Mouse (Mus musculus): ENCODE measurements around the gene Nkapl. TPM values are rescaled to one million over a fixed set of nuclear protein-coding genes. Genes with fewer than 3 reads are reported as not detected.
A peak's percentile ranks its signal among the peaks of the same experiment; 100 is the strongest.

The Nkapl gene
- polyA plus RNA-seq, 1 experiment from 2014 or later, result 0.86 TPM

- Histone ChIP-seq H3K9ac (no peak overlapping the region), H3K4me1 (replicated peaks) (peaks cover 17% of the 10 kb centered on the region), H3K4me3 (replicated peaks) (no peak overlapping the region), H3K27me3 (no peaks in the 10 kb centered on the region), H3K4me2 (no peak overlapping the region), H3K9me3 (replicated peaks) (no peaks in the 10 kb centered on the region), H3K36me3 (no peaks in the 10 kb centered on the region), H3K27ac (no peak overlapping the region)
- ATAC-seq (ENCODE audit: low read depth) (no peak), DNase-seq (no peak)
- WGBS (ENCODE audit: insufficient replicate concordance), result 93% methylated on average over 1 of the region's 1 CpGs
Observed at GRCm38 (mm10) chr13:21427631-21428030, 40.7 kb downstream of the Nkapl start.

GRCm38 (mm10) chr13:21423301-21423700 is 45.0 kb downstream of the Nkapl start:
- WGBS (ENCODE audit: insufficient replicate concordance), result 46% methylated on average over 5 of the region's 5 CpGs
- Histone ChIP-seq H3K4me1 (replicated peaks) (peaks cover 45% of the 10 kb centered on the region), H3K27me3 (no peaks in the 10 kb centered on the region), H3K4me3 (replicated peaks) (no peak overlapping the region), H3K4me2 (no peak overlapping the region), H3K36me3 (no peaks in the 10 kb centered on the region), H3K9me3 (replicated peaks) (no peaks in the 10 kb centered on the region), H3K9ac (no peak overlapping the region), H3K27ac (no peak overlapping the region)
- ATAC-seq (ENCODE audit: low read depth) (no peak), DNase-seq (no peak)

- Histone ChIP-seq H3K27me3 (no peaks in the 10 kb centered on the region), H3K4me1 (replicated peaks) (peaks cover 83% of the 10 kb centered on the region), H3K9ac (peak overlapping the region; percentile 59), H3K27ac (peak overlapping the region; percentile 92), H3K4me3 (replicated peaks) (no peak overlapping the region), H3K36me3 (no peaks in the 10 kb centered on the region), H3K9me3 (replicated peaks) (no peaks in the 10 kb centered on the region), H3K4me2 (peak overlapping the region; percentile 49)
- peak; percentile 78 for DNase-seq
- 19% methylated on average over 6 of the region's 6 CpGs for WGBS (ENCODE audit: insufficient replicate concordance)
- peak; percentile 96 for ATAC-seq (ENCODE audit: low read depth)
Observed at GRCm38 (mm10) chr13:21418865-21419264, 49.4 kb downstream of the Nkapl start.

GRCm38 (mm10) chr13:21417298-21418010 is 50.9 kb downstream of the Nkapl start:
- peak overlapping the region; percentile 65 for H3K27ac ChIP-seq

More at GRCm38 (mm10) chr13:21417298-21418010, 50.9 kb downstream of the Nkapl start:
- H3K9me3 ChIP-seq (replicated peaks), result no peaks in the 10 kb centered on the region
- 79% methylated on average over 6 of the region's 6 CpGs for WGBS (ENCODE audit: insufficient replicate concordance)
- H3K36me3 ChIP-seq, result no peaks in the 10 kb centered on the region
- H3K4me3 ChIP-seq (replicated peaks), result no peak overlapping the region
- H3K9ac ChIP-seq, result peak overlapping the region; percentile 23; the same call in 1 of the 2 replicates
- H3K4me2 ChIP-seq, result no peak overlapping the region
- H3K27me3 ChIP-seq, result no peaks in the 10 kb centered on the region
- DNase-seq, result no peak
- no peak for ATAC-seq (ENCODE audit: low read depth)
- H3K4me1 ChIP-seq (replicated peaks), result peaks cover 82% of the 10 kb centered on the region

MicroRNA genes within 50 kb of the gene (microRNA counts, 519-probe panel; counts per million panel counts)
- 5,169 counts per million, percentile 54 among the panel's probes with 10 or more counts for microRNA mmu-miR-1896

Small RNA genes lying within 50 kb of the gene (microRNA-seq; reads per million reads assigned to microRNA genes)
- not detected for gene Mir1896

Other genes with a start within 250 kb of the Nkapl start
- gene Gpx5, start 175.8 kb downstream of the Nkapl start, polyA plus RNA-seq (2015; fragmentation: Nextera tagmentation; extraction: Ambion mirVana), result not detected in 2 replicates
- not detected in 2 replicates for gene Gpx6, start 156.4 kb downstream of the Nkapl start, polyA plus RNA-seq (2015; fragmentation: Nextera tagmentation; extraction: Ambion mirVana)
- gene Olfr1367, start 121.6 kb downstream of the Nkapl start, polyA plus RNA-seq (2015; fragmentation: Nextera tagmentation; extraction: Ambion mirVana), result not detected in 2 replicates
- gene Zscan12, start 105.7 kb downstream of the Nkapl start, polyA plus RNA-seq (2015; fragmentation: Nextera tagmentation; extraction: Ambion mirVana), result 4.4 and 5.0 TPM in 2 replicates
- 30.1 and 33.6 TPM in 2 replicates for gene Zkscan3, start 65.8 kb downstream of the Nkapl start, polyA plus RNA-seq (2015; fragmentation: Nextera tagmentation; extraction: Ambion mirVana)
- 1.6 and 1.7 TPM in 2 replicates for gene Pgbd1, start 27.5 kb downstream of the Nkapl start, polyA plus RNA-seq (2015; fragmentation: Nextera tagmentation; extraction: Ambion mirVana)
- 7.0 and 7.6 TPM in 2 replicates for gene Zscan26, start 14.8 kb downstream of the Nkapl start, polyA plus RNA-seq (2015; fragmentation: Nextera tagmentation; extraction: Ambion mirVana)
- 0.33 and 0.38 TPM in 2 replicates for gene Zkscan4, start 10.4 kb upstream of the Nkapl start, polyA plus RNA-seq (2015; fragmentation: Nextera tagmentation; extraction: Ambion mirVana)
- not detected in 2 replicates for gene Gm10065, start 10.9 kb upstream of the Nkapl start, polyA plus RNA-seq (2015; fragmentation: Nextera tagmentation; extraction: Ambion mirVana)
- gene AK157302, start 26.7 kb upstream of the Nkapl start, polyA plus RNA-seq (2015; fragmentation: Nextera tagmentation; extraction: Ambion mirVana), result 0.65 and 0.77 TPM in 2 replicates
- 6.6 and 7.4 TPM in 2 replicates for gene Gm11273, start 32.9 kb upstream of the Nkapl start, polyA plus RNA-seq (2015; fragmentation: Nextera tagmentation; extraction: Ambion mirVana)
- gene Zkscan8, start 62.6 kb upstream of the Nkapl start, polyA plus RNA-seq (2015; fragmentation: Nextera tagmentation; extraction: Ambion mirVana), result 1.1 and 1.2 TPM in 2 replicates
- not detected in 2 replicates for gene Olfr1366, start 74.3 kb upstream of the Nkapl start, polyA plus RNA-seq (2015; fragmentation: Nextera tagmentation; extraction: Ambion mirVana)
- not detected in 2 replicates for gene Olfr1535, start 91.4 kb upstream of the Nkapl start, polyA plus RNA-seq (2015; fragmentation: Nextera tagmentation; extraction: Ambion mirVana)
- not detected in 2 replicates for gene Olfr1364, start 113.2 kb upstream of the Nkapl start, polyA plus RNA-seq (2015; fragmentation: Nextera tagmentation; extraction: Ambion mirVana)
- not detected in 2 replicates for gene Olfr1362, start 145.5 kb upstream of the Nkapl start, polyA plus RNA-seq (2015; fragmentation: Nextera tagmentation; extraction: Ambion mirVana)
- not detected in 2 replicates for gene Olfr11, start 174.0 kb upstream of the Nkapl start, polyA plus RNA-seq (2015; fragmentation: Nextera tagmentation; extraction: Ambion mirVana)
- gene Olfr1361, start 194.9 kb upstream of the Nkapl start, polyA plus RNA-seq (2015; fragmentation: Nextera tagmentation; extraction: Ambion mirVana), result not detected in 2 replicates
- not detected in 2 replicates for gene Olfr1360, start 208.9 kb upstream of the Nkapl start, polyA plus RNA-seq (2015; fragmentation: Nextera tagmentation; extraction: Ambion mirVana)
- not detected in 2 replicates for gene Olfr1359, start 229.6 kb upstream of the Nkapl start, polyA plus RNA-seq (2015; fragmentation: Nextera tagmentation; extraction: Ambion mirVana)
- 1.8 and 3.0 TPM in 2 replicates for gene Hist1h2bl, start 247.6 kb upstream of the Nkapl start, polyA plus RNA-seq (2015; fragmentation: Nextera tagmentation; extraction: Ambion mirVana)
- gene Hist1h2ai, start 247.9 kb upstream of the Nkapl start, polyA plus RNA-seq (2015; fragmentation: Nextera tagmentation; extraction: Ambion mirVana), result 15.6 and 39.6 TPM in 2 replicates
- 5.8 and 11.7 TPM in 2 replicates for gene Hist1h3h, start 249.2 kb upstream of the Nkapl start, polyA plus RNA-seq (2015; fragmentation: Nextera tagmentation; extraction: Ambion mirVana)